Mouse (Mus musculus) midbrain, postnatal 0 days (tissue): ENCODE measurements around the gene Tti1. TPM values are rescaled to one million over a fixed set of nuclear protein-coding genes. Genes with fewer than 3 reads are reported as not detected.

Source experiments
- ATAC-seq: fragments of 200-750 bp; cut with Nextera tagmentation; 2 replicates; pipeline ENCODE4 v1.8.0; 2017; ENCODE audit warnings: moderate number of reproducible peaks, mild to moderate bottlenecking, moderate TSS enrichment, moderate library complexity; ENCODE audit not compliant: low FRiP score
- DNase-seq: peaks from one replicate; pipeline ENCODE4 v3.0.0-alpha.2; 2015; ENCODE audit warnings: low spot score
- H3K27ac ChIP-seq: fragments of 300-500 bp; sonication (generic); 2 replicates; pipeline ENCODE4 v1.5.1; 2014; ENCODE audit warnings: low read depth, mild to moderate bottlenecking, low read length, mixed read lengths
- H3K27me3 ChIP-seq: fragments of 300-500 bp; sonication (generic); 2 replicates; pipeline ENCODE4 v1.6.1; 2014; ENCODE audit warnings: low read length, control low read depth, mixed read lengths; ENCODE audit not compliant: insufficient read depth
- H3K36me3 ChIP-seq: fragments of 300-500 bp; sonication (generic); 2 replicates; pipeline ENCODE4 v1.6.1; 2014; ENCODE audit warnings: low read length, control low read depth, mixed read lengths; ENCODE audit not compliant: insufficient read depth
- H3K4me1 ChIP-seq: fragments of 300-500 bp; sonication (generic); 2 replicates; pipeline ENCODE4 v1.6.1; 2014; ENCODE audit warnings: mild to moderate bottlenecking, control low read depth, antibody characterized with exemption, low read length, mixed read lengths; ENCODE audit not compliant: insufficient read depth
- H3K4me2 ChIP-seq: fragments of 300-500 bp; sonication (generic); 2 replicates; pipeline ENCODE4 v1.6.1; 2014; ENCODE audit warnings: low read depth, mild to moderate bottlenecking, low read length, mixed read lengths; ENCODE audit not compliant: poor library complexity, severe bottlenecking
- H3K4me3 ChIP-seq: fragments of 300-500 bp; sonication (generic); 2 replicates; pipeline ENCODE4 v1.5.1; 2014; ENCODE audit warnings: low read depth, mild to moderate bottlenecking, low read length, moderate library complexity
- H3K9ac ChIP-seq: fragments of 300-500 bp; sonication (generic); replicated peaks from 2 replicates; pipeline ENCODE4 v1.6.1; 2014; ENCODE audit warnings: mild to moderate bottlenecking, low read length, moderate library complexity, mixed read lengths; ENCODE audit not compliant: poor library complexity, severe bottlenecking
- H3K9me3 ChIP-seq: fragments of 300-500 bp; sonication (generic); 2 replicates; pipeline ENCODE4 v1.6.1; 2016; ENCODE audit warnings: low read length, control low read depth
- CTCF ChIP-seq: IDR thresholded peaks from 2 replicates; pipeline ENCODE4 v1.5.1; 2016; ENCODE audit warnings: antibody characterized with exemption, mild to moderate bottlenecking
- WGBS: fragments of 180-500 bp; shearing (Covaris S2); extraction: QIAGEN DNeasy Blood & Tissue Kit; methylation state at CpG from one replicate; pipeline ENCODE4 v1.1.7; 2014; 5-methylcytosine and 5-hydroxymethylcytosine counted together
- polyA plus RNA-seq: library from polyadenylated mRNA; unstranded; fragments of >200 nt; fragmentation: Nextera tagmentation; extraction: Ambion mirVana; gene quantifications from 2 replicates; pipeline ENCODE4 v1.2.1, GENCODE M21; 2015
- total RNA-seq: library from RNA; depleted of rRNA; stranded (reverse); fragments of >200 nt; gene quantifications from 2 replicates; pipeline ENCODE4 v1.2.3, GENCODE M21; 2014; rRNA removed

The Tti1 gene
- total RNA-seq: 13.5 and 20.0 TPM in 2 replicates
- polyA plus RNA-seq: 9.2 and 11.0 TPM in 2 replicates

GRCm38 (mm10) chr2:158028354-158028863, at the start of gene Tti1, which contains the start of gene Rprd1b:
Gene Tti1, minus strand, starts transcription at chr2:158028433.
Gene Rprd1b, plus strand, starts transcription at chr2:158028497.
- peak within 1 kb of the TSS; percentile 77 for H3K4me3 ChIP-seq
- under 1% methylated on average over 44 of the region's 52 CpGs for WGBS
- H3K9ac ChIP-seq: peak within 1 kb of the TSS; percentile 80
- peak within 1 kb of the TSS; percentile 83 for H3K27ac ChIP-seq
- no peaks in the 10 kb centered on the region for H3K36me3 ChIP-seq
- ATAC-seq: peak; percentile 94
- no peak for TF ChIP-seq CTCF
- H3K4me2 ChIP-seq: peak within 1 kb of the TSS; percentile 73
- no peaks in the 10 kb centered on the region for H3K27me3 ChIP-seq
- peaks cover 13% of the 10 kb centered on the region for H3K4me1 ChIP-seq
- peak; percentile 97 for DNase-seq
- H3K9me3 ChIP-seq: no peaks in the 10 kb centered on the region

- no peaks in the 10 kb centered on the region for H3K9me3 ChIP-seq
- H3K27ac ChIP-seq: peak overlapping the region; percentile 21; the same call in 1 of the 2 replicates
- H3K4me1 ChIP-seq: no peaks in the 10 kb centered on the region
- no peak for ATAC-seq
- H3K9ac ChIP-seq: no peak overlapping the region
- 66% methylated on average over 2 of the region's 2 CpGs for WGBS
- no peak for TF ChIP-seq CTCF
- no peak overlapping the region for H3K4me3 ChIP-seq
- peaks cover 22% of the 10 kb centered on the region for H3K36me3 ChIP-seq
- no peak for DNase-seq
- H3K27me3 ChIP-seq: no peaks in the 10 kb centered on the region
- no peak overlapping the region for H3K4me2 ChIP-seq
Measured at GRCm38 (mm10) chr2:158077981-158078380, 49.7 kb upstream of the Tti1 start.

GRCm38 (mm10) chr2:158076690-158077089, 48.5 kb upstream of the Tti1 start:
- Histone ChIP-seq H3K36me3 (peaks cover 27% of the 10 kb centered on the region), H3K9ac (no peak overlapping the region), H3K4me3 (no peak overlapping the region), H3K4me2 (no peak overlapping the region), H3K9me3 (no peaks in the 10 kb centered on the region), H3K27me3 (no peaks in the 10 kb centered on the region), H3K27ac (no peak overlapping the region), H3K4me1 (no peaks in the 10 kb centered on the region)
- no peak for ATAC-seq
- 79% methylated on average over 6 of the region's 6 CpGs for WGBS
- DNase-seq: no peak
- no peak for TF ChIP-seq CTCF

GRCm38 (mm10) chr2:158074835-158075234, 46.6 kb upstream of the Tti1 start:
- no peaks in the 10 kb centered on the region for H3K9me3 ChIP-seq
- peak; percentile 13; the same call in 1 of the 2 replicates for TF ChIP-seq CTCF
- peaks cover 36% of the 10 kb centered on the region for H3K36me3 ChIP-seq
- H3K27me3 ChIP-seq: no peaks in the 10 kb centered on the region
- 80% methylated on average over 5 of the region's 5 CpGs for WGBS
- no peak overlapping the region for H3K9ac ChIP-seq
- no peak overlapping the region for H3K4me2 ChIP-seq
- H3K4me1 ChIP-seq: no peaks in the 10 kb centered on the region
- DNase-seq (no peak), ATAC-seq (no peak)
- H3K4me3 ChIP-seq: no peak overlapping the region
- H3K27ac ChIP-seq: no peak overlapping the region

- Histone ChIP-seq H3K27ac (no peak overlapping the region), H3K4me2 (no peak overlapping the region), H3K9ac (no peak overlapping the region), H3K9me3 (no peaks in the 10 kb centered on the region), H3K36me3 (peaks cover 41% of the 10 kb centered on the region), H3K27me3 (no peaks in the 10 kb centered on the region), H3K4me3 (no peak overlapping the region), H3K4me1 (no peaks in the 10 kb centered on the region)
- TF ChIP-seq CTCF: no peak
- WGBS: 89% methylated on average over 5 of the region's 5 CpGs
- ATAC-seq (no peak), DNase-seq (no peak)
Measured at GRCm38 (mm10) chr2:158071633-158071995, 43.4 kb upstream of the Tti1 start.

GRCm38 (mm10) chr2:158070885-158071632, 42.8 kb upstream of the Tti1 start:
- no peak overlapping the region for H3K9ac ChIP-seq

More at GRCm38 (mm10) chr2:158070885-158071632, 42.8 kb upstream of the Tti1 start:
- peak; percentile 40 for TF ChIP-seq CTCF
- no peaks in the 10 kb centered on the region for H3K27me3 ChIP-seq
- WGBS: 92% methylated on average over 3 of the region's 3 CpGs
- no peak for DNase-seq
- H3K4me1 ChIP-seq: no peaks in the 10 kb centered on the region
- no peak overlapping the region for H3K4me2 ChIP-seq
- no peak overlapping the region for H3K4me3 ChIP-seq
- no peaks in the 10 kb centered on the region for H3K9me3 ChIP-seq
- no peak overlapping the region for H3K27ac ChIP-seq
- H3K36me3 ChIP-seq: peaks cover 36% of the 10 kb centered on the region
- ATAC-seq: no peak
